Mouse (Mus musculus): ENCODE measurements around the gene Slc20a1. TPM values are rescaled to one million over a fixed set of nuclear protein-coding genes. Genes with fewer than 3 reads are reported as not detected.

The Slc20a1 gene
- polyA plus RNA-seq, 1 experiment = 23.3 TPM

- Histone ChIP-seq H3K4me1 (ENCODE audit: control insufficient read depth, insufficient read depth, low read length) (no peaks in the 10 kb centered on the region), H3K4me3 (replicated peaks; ENCODE audit: extremely low read depth, low read depth, low read length) (no peak overlapping the region)
- WGBS = 75% methylated on average over 4 of the region's 4 CpGs
- no peak for TF ChIP-seq CTCF (IDR thresholded peaks at IDR 0.05; ENCODE audit: insufficient read depth, low read length)
- no peak for TF ChIP-seq POLR2A (IDR thresholded peaks at IDR 0.05; ENCODE audit: borderline replicate concordance, extremely low read depth, low read depth, low read length)
- DNase-seq = no peak
These were observed 25.6 kb downstream of the Slc20a1 start for GRCm38 (mm10) chr2:129224178-129224577.

GRCm38 (mm10) chr2:129225251-129225819, 26.8 kb downstream of the Slc20a1 start:
- WGBS = 84% methylated on average over 17 of the region's 17 CpGs
- DNase-seq = no peak
- TF ChIP-seq POLR2A (IDR thresholded peaks at IDR 0.05; ENCODE audit: borderline replicate concordance, extremely low read depth, low read depth, low read length) (no peak), CTCF (IDR thresholded peaks at IDR 0.05; ENCODE audit: insufficient read depth, low read length) (no peak)
- Histone ChIP-seq H3K4me3 (replicated peaks; ENCODE audit: extremely low read depth, low read depth, low read length) (no peak overlapping the region), H3K4me1 (ENCODE audit: control insufficient read depth, insufficient read depth, low read length) (no peaks in the 10 kb centered on the region)

- TF ChIP-seq POLR2A (IDR thresholded peaks at IDR 0.05; ENCODE audit: borderline replicate concordance, extremely low read depth, low read depth, low read length) = no peak
- TF ChIP-seq CTCF (IDR thresholded peaks at IDR 0.05; ENCODE audit: insufficient read depth, low read length) = no peak
- H3K4me1 ChIP-seq (ENCODE audit: control insufficient read depth, insufficient read depth, low read length) = no peaks in the 10 kb centered on the region
- 67% methylated on average over 11 of the region's 11 CpGs for WGBS
- no peak for DNase-seq
- no peak overlapping the region for H3K4me3 ChIP-seq (replicated peaks; ENCODE audit: extremely low read depth, low read depth, low read length)
These were observed 27.8 kb downstream of the Slc20a1 start for GRCm38 (mm10) chr2:129226296-129226851.

GRCm38 (mm10) chr2:129227011-129227529, 28.5 kb downstream of the Slc20a1 start:
- Histone ChIP-seq H3K4me3 (replicated peaks; ENCODE audit: extremely low read depth, low read depth, low read length) (no peak overlapping the region), H3K4me1 (ENCODE audit: control insufficient read depth, insufficient read depth, low read length) (no peaks in the 10 kb centered on the region)
- no peak for DNase-seq
- 81% methylated on average over 7 of the region's 7 CpGs for WGBS
- TF ChIP-seq POLR2A (IDR thresholded peaks at IDR 0.05; ENCODE audit: borderline replicate concordance, extremely low read depth, low read depth, low read length) = no peak
- no peak for TF ChIP-seq CTCF (IDR thresholded peaks at IDR 0.05; ENCODE audit: insufficient read depth, low read length)

GRCm38 (mm10) chr2:129227709-129228108, 29.1 kb downstream of the Slc20a1 start:
- H3K4me3 ChIP-seq (replicated peaks; ENCODE audit: extremely low read depth, low read depth, low read length) = no peak overlapping the region
- no peak for DNase-seq
- 71% methylated on average over 6 of the region's 7 CpGs for WGBS
- H3K4me1 ChIP-seq (ENCODE audit: control insufficient read depth, insufficient read depth, low read length) = no peaks in the 10 kb centered on the region
- TF ChIP-seq CTCF (IDR thresholded peaks at IDR 0.05; ENCODE audit: insufficient read depth, low read length) (no peak), POLR2A (IDR thresholded peaks at IDR 0.05; ENCODE audit: borderline replicate concordance, extremely low read depth, low read depth, low read length) (no peak)

- TF ChIP-seq POLR2A (IDR thresholded peaks at IDR 0.05; ENCODE audit: borderline replicate concordance, extremely low read depth, low read depth, low read length) (no peak), CTCF (IDR thresholded peaks at IDR 0.05; ENCODE audit: insufficient read depth, low read length) (no peak)
- WGBS = 73% methylated on average over 4 of the region's 4 CpGs
- no peak for DNase-seq
- no peaks in the 10 kb centered on the region for H3K4me1 ChIP-seq (ENCODE audit: control insufficient read depth, insufficient read depth, low read length)
- H3K4me3 ChIP-seq (replicated peaks; ENCODE audit: extremely low read depth, low read depth, low read length) = no peak overlapping the region
These were observed 30.0 kb downstream of the Slc20a1 start for GRCm38 (mm10) chr2:129228571-129228970.

GRCm38 (mm10) chr2:129229316-129229715, 30.8 kb downstream of the Slc20a1 start:
- Histone ChIP-seq H3K4me1 (ENCODE audit: control insufficient read depth, insufficient read depth, low read length) (no peaks in the 10 kb centered on the region), H3K4me3 (replicated peaks; ENCODE audit: extremely low read depth, low read depth, low read length) (no peak overlapping the region)
- DNase-seq = no peak
- TF ChIP-seq POLR2A (IDR thresholded peaks at IDR 0.05; ENCODE audit: borderline replicate concordance, extremely low read depth, low read depth, low read length) = no peak
- no peak for TF ChIP-seq CTCF (IDR thresholded peaks at IDR 0.05; ENCODE audit: insufficient read depth, low read length)
- 93% methylated on average over 7 of the region's 7 CpGs for WGBS

GRCm38 (mm10) chr2:129232023-129232422, 33.5 kb downstream of the Slc20a1 start:
- H3K4me1 ChIP-seq (ENCODE audit: control insufficient read depth, insufficient read depth, low read length) = no peaks in the 10 kb centered on the region
- TF ChIP-seq POLR2A (IDR thresholded peaks at IDR 0.05; ENCODE audit: borderline replicate concordance, extremely low read depth, low read depth, low read length) = no peak
- no peak for TF ChIP-seq CTCF (IDR thresholded peaks at IDR 0.05; ENCODE audit: insufficient read depth, low read length)
- no peak for DNase-seq
- H3K4me3 ChIP-seq (replicated peaks; ENCODE audit: extremely low read depth, low read depth, low read length) = no peak overlapping the region
- WGBS = 42% methylated on average over 4 of the region's 4 CpGs

GRCm38 (mm10) chr2:129232484-129232883, 33.9 kb downstream of the Slc20a1 start:
- DNase-seq = no peak
- WGBS = 72% methylated on average over 9 of the region's 9 CpGs
- Histone ChIP-seq H3K4me1 (ENCODE audit: control insufficient read depth, insufficient read depth, low read length) (no peaks in the 10 kb centered on the region), H3K4me3 (replicated peaks; ENCODE audit: extremely low read depth, low read depth, low read length) (no peak overlapping the region)
- TF ChIP-seq CTCF (IDR thresholded peaks at IDR 0.05; ENCODE audit: insufficient read depth, low read length) (no peak), POLR2A (IDR thresholded peaks at IDR 0.05; ENCODE audit: borderline replicate concordance, extremely low read depth, low read depth, low read length) (no peak)

- WGBS = 81% methylated on average over 1 of the region's 1 CpGs
- H3K4me1 ChIP-seq (ENCODE audit: control insufficient read depth, insufficient read depth, low read length) = no peaks in the 10 kb centered on the region
- no peak overlapping the region for H3K4me3 ChIP-seq (replicated peaks; ENCODE audit: extremely low read depth, low read depth, low read length)
- DNase-seq = no peak
- no peak for TF ChIP-seq POLR2A (IDR thresholded peaks at IDR 0.05; ENCODE audit: borderline replicate concordance, extremely low read depth, low read depth, low read length)
- no peak for TF ChIP-seq CTCF (IDR thresholded peaks at IDR 0.05; ENCODE audit: insufficient read depth, low read length)
These were observed 34.7 kb downstream of the Slc20a1 start for GRCm38 (mm10) chr2:129233218-129233617.

Measured in lung, adult 2 months (tissue).